Mouse (Mus musculus) left cerebral cortex, postnatal 14 days (tissue): ENCODE measurements around the gene Mrgpra4. TPM values are rescaled to one million over a fixed set of nuclear protein-coding genes. Genes with fewer than 3 reads are reported as not detected.

Source experiments
- DNase-seq, 2 experiments: peaks; one replicate each; pipeline ENCODE4 v3.0.0; 2021 to 2022; ENCODE audit warnings: low spot score in 2 of 2, mixed read lengths in 1 of 2
- intact Hi-C: fragments of 180-260 bp; cut with DNase I; formaldehyde crosslinking; loops from one replicate; pipeline ENCODE4 v1.15.1; 2025
- long read RNA-seq, 2 experiments: library from polyadenylated mRNA; stranded (forward); transcript quantifications; one replicate each; pipeline ENCODE4 v2.0.0; 2021
- total RNA-seq, 2 experiments: library from RNA; stranded (reverse); gene quantifications; 2 replicates each; pipeline ENCODE4 v1.2.3; 2021

Gene Mrgpra4
- total RNA-seq = not detected
- long read RNA-seq, experiment 1 = 0 reads
- long read RNA-seq, experiment 2 = 0 reads

DNA sequence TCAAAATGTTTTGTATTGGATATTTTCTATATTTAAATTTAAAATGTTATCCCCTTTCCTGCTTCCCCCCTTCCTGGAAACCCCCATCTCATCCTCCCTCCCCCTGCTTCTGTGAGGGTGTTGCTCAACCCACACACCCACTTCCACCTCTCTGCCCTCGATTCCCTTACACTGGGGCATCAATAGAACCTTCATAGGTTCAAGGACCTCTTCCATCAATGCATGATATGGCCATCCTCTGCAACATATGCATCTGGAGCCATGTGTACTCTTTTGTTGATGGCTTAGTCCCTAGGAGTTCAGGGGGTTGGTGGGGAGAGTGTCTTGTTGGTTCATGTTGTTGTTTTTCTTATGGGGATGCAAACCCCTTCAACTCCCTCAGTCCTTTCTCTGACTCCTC is at the start of gene Mrgpra4:
Gene Mrgpra4, minus strand, starts transcription at position 101 of the 400 bp plus-strand sequence.
- intact Hi-C loops = no loop called here
- DNase-seq = no peak

DNA sequence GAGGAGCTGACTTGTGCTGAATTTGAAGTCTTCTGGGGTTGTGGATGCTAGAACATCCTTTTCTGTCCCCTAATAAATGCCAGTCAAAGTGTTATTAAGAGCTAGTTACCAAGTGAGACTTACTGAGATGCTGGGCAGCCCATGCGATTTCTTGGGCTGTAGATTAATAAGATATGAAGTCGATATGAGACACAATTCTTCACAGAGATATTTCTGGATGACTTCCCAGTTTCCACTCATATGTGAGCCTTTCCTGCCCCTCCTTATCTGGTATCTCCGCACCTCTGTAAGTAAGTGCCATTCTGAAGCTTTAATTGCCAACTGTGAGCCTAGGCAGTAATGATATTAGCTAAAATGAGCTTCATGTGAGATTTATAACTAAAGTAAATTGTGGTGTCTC is 45.6 kb upstream of the Mrgpra4 start, which contains the start of gene Mrgprx1:
Gene Mrgprx1, minus strand, starts transcription at position 101 of the 400 bp plus-strand sequence.
- DNase-seq = no peak
- intact Hi-C loops = no loop called here

DNA sequence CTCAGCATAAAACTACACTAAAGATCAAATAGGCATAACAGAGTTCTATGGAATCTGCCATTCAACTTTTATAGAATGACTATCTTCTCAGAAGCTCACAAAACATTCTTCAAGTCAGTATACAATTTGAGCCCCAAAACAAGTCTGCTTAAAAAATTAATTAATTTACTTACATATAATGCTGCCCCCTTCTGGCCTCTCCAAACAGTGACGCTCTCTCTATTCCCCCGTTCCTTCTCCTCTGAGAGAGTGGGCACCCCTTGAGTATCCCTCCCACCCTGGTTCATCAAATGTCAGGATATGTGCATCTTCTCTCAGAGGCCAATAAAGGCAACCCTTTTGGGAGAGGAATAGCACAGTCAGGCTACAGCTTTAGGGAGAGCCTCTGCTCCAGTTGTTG is 36.0 kb upstream of the Mrgpra4 start:
- no peak for DNase-seq
- intact Hi-C loops = no loop called here

DNA sequence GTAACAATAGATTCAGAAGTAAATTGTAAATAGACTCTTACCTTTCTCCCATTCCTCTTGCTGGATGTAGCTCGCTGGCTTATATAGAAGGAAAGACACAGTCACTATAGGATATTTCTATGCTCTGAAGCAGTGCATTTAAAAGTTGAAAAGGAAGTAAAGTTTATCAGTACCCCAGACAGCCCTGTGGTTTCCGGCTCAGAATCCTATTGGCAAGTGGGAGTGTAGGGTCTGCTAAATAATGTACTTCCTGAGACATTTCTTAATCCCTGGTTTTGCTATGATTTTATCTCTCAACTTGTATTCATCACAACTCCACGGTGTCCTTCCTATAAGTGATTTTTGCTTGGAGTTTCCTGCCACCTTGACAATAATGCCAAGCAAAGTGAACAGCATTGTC is 13.8 kb upstream of the Mrgpra4 start:
- no peak for DNase-seq
- intact Hi-C loops = no loop called here

DNA sequence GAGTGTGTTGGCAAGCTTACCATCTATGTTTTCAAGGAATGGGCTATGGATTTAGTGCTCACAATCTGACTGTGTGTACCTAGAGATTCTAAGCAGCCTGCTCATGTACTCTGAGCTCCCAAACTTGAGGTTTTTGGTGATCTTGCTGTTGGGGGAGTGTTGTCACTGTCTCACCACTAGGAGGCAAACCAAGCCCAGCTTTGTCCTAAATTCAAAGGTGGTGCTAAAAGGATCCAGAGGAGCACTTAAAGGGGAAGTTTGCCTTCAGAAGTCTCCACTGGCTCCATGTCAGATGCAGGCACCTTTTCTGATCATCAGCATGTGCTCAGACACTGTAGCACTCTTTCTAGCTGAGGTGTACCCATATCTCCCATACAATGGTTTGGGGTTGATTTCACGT is 4.9 kb upstream of the Mrgpra4 start:
- intact Hi-C loops = no loop called here
- no peak for DNase-seq

Other genes with a start within 250 kb of the Mrgpra4 start
- gene Mrgprx1, start 45.5 kb upstream of the Mrgpra4 start, total RNA-seq = not detected
- not detected for gene Mrgprb5, start 186.9 kb upstream of the Mrgpra4 start, total RNA-seq
- gene Mrgprb4, start 217.2 kb upstream of the Mrgpra4 start, total RNA-seq = not detected